18 mouse cellular contexts compared by ENCODE assay signal in the genomic region with DNA sequence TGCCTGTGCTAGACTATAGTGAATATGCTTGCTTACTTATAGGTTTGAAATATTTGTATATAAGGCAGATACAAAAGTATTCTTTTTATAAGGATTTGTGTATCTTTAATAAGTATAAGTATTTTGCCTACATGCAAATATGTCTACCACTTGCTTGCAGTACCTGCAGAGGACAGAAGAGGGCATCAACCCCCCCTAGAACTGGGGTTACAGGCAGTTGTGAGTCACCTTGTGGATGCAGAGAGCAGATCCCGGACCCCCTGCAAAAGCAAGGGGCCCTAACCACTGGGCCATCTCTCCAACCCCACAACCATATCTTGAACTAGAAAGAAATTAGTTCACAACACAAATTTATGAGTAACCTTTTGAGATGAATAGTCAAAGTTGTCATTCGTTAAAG.
DNase-seq lines count a peak whose midpoint lies in the region; ATAC-seq and TF ChIP-seq lines count a peak whose summit lies in the region.
"Had no signal": no experiment of that assay in that cellular context is flagged by ENCODE, and none has a peak within 500 bp of the region (broad histone marks: within the 10 kb centered on the region; RNA-seq: fewer than 3 reads in every experiment).

No protein-coding gene starts in this region.

- no peaks in the 10 kb centered on the region for H3K36me3 ChIP-seq in midbrain, embryonic 11.5 days (ENCODE audit: control insufficient read depth, insufficient read depth, low read length)
- H3K36me3 ChIP-seq: embryonic facial prominence, embryonic 12.5 days; limb, embryonic 10.5 days; neural tube, embryonic 13.5 days had no signal

- no peaks in the 10 kb centered on the region for H3K27me3 ChIP-seq in midbrain, embryonic 11.5 days (ENCODE audit: control insufficient read depth, insufficient read depth, low read length)
- H3K27me3 ChIP-seq: embryonic facial prominence, embryonic 12.5 days; megakaryocyte, embryonic 14.5 days; neural tube, embryonic 13.5 days had no signal

- H3K4me3 ChIP-seq in layer of hippocampus, adult 2 months = no peak overlapping the region
- H3K4me3 ChIP-seq in midbrain, embryonic 11.5 days (ENCODE audit: low read depth, low read length) = no peak overlapping the region
- H3K4me3 ChIP-seq: embryonic facial prominence, embryonic 12.5 days; limb, embryonic 10.5 days; megakaryocyte, embryonic 14.5 days; neural tube, embryonic 13.5 days had no signal

- WGBS in midbrain, embryonic 11.5 days = 72% methylated on average over 2 of the region's 2 CpGs

- no peak for ATAC-seq in midbrain, embryonic 11.5 days (ENCODE audit: low FRiP score)
- ATAC-seq: forebrain, postnatal 0 days had no signal

- no peak overlapping the region for H3K4me2 ChIP-seq in midbrain, embryonic 11.5 days
- H3K4me2 ChIP-seq: embryonic facial prominence, embryonic 12.5 days; heart, embryonic 11.5 days; neural tube, embryonic 13.5 days had no signal

- TF ChIP-seq CTCF in layer of hippocampus, adult 2 months (conservative IDR thresholded peaks at IDR 0.05) = peak; percentile 35; the same call in 1 of the 2 replicates

- H3K4me1 ChIP-seq in midbrain, embryonic 11.5 days (ENCODE audit: control insufficient read depth, insufficient read depth, low read length) = no peaks in the 10 kb centered on the region
- H3K4me1 ChIP-seq: embryonic facial prominence, embryonic 12.5 days; limb, embryonic 10.5 days; megakaryocyte, embryonic 14.5 days; neural tube, embryonic 13.5 days had no signal

- no peak overlapping the region for H3K27ac ChIP-seq in layer of hippocampus, adult 2 months
- no peak overlapping the region for H3K27ac ChIP-seq in midbrain, embryonic 11.5 days (ENCODE audit: low read depth, low read length)
- H3K27ac ChIP-seq: embryonic facial prominence, embryonic 12.5 days; limb, embryonic 10.5 days; neural tube, embryonic 13.5 days had no signal

- H3K9ac ChIP-seq in midbrain, embryonic 11.5 days (ENCODE audit: low read length) = no peak overlapping the region
- H3K9ac ChIP-seq: embryonic facial prominence, embryonic 12.5 days; forebrain, postnatal 0 days; neural tube, embryonic 13.5 days had no signal

- peak; percentile 3 for DNase-seq in embryo, embryonic 9.5 days (ENCODE audit: extremely low spot score)
- DNase-seq in embryo, embryonic 10 days (ENCODE audit: low spot score) = no peak
- DNase-seq in layer of hippocampus, adult 2 months (ENCODE audit: low spot score in 2 of 2) = no peak
- DNase-seq in layer of hippocampus, adult 9-11 months = no peak
- peak; percentile 35 for DNase-seq in thymus, postnatal 4 days
- no peak for DNase-seq in thymus, postnatal 36 days
- DNase-seq in midbrain, embryonic 11.5 days (ENCODE audit: low spot score, missing footprints) = no peak
- DNase-seq in c-Kit-positive CD71-positive TER-119-positive erythroid progenitor cells, embryonic 14.5 days (ENCODE audit: low spot score) = no peak
- DNase-seq: forebrain, postnatal 0 days; gastrocnemius, postnatal 14 days; layer of hippocampus, postnatal 36 days; lung, adult 18-20 months; right cerebral cortex, postnatal 4 days had no signal

- H3K9me3 ChIP-seq in midbrain, embryonic 11.5 days (ENCODE audit: control insufficient read depth, low read length) = no peaks in the 10 kb centered on the region
- H3K9me3 ChIP-seq: embryonic facial prominence, embryonic 12.5 days; limb, embryonic 10.5 days; neural tube, embryonic 13.5 days had no signal

Comparison
In these comparisons a context has a peak if more than half of its experiments do, and no peak if none do; other contexts are left out.
1. DNase-seq: peak in embryo, embryonic 9.5 days (single experiment) and thymus, postnatal 4 days (single experiment); none in embryo, embryonic 10 days (single experiment), layer of hippocampus, adult 2 months (0 of 2), layer of hippocampus, adult 9-11 months (single experiment), thymus, postnatal 36 days (0 of 2), midbrain, embryonic 11.5 days (single experiment) and c-Kit-positive CD71-positive TER-119-positive erythroid progenitor cells, embryonic 14.5 days (single experiment).